Mouse (Mus musculus) cerebellum, postnatal 4 days (tissue): ENCODE data around the gene Dgkz.

Experiments
- DNase-seq, 2 experiments: peaks; one replicate each; pipeline ENCODE4 v3.0.0; 2022; ENCODE audit warnings: low spot score in 2 of 2, mixed read lengths in 1 of 2

Dgkz gene

DNA sequence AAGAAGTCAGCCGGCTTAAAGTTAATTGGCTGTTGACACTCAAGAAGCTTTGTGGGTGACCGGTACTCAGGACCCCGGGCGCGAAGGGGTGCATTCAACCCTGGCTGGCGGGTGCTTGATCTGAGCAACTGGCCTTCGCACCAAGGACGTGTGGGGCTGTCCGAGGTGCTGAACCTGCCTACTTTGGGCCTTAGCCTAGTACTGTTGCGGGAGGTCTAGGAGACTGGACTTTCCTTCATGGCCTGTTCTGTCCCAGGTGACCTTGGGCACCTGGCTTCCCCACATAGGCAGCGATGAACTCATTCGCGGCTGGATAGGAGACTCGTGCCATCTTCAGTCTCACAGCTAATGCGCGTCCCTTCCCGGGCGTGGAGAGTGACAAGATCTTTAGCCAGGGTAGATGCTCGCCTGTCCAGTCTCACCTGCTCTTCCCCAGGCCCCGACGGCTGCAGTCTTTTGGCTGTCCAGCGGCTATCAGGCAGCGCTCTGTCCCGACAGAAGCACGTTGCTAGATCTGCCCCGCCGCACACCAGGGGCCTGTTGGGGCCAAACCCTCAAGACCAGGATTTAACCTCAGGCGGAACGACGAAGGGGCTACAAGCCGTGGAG lies 54.4 kb downstream of the Dgkz start:
- DNase-seq: no peak

DNA sequence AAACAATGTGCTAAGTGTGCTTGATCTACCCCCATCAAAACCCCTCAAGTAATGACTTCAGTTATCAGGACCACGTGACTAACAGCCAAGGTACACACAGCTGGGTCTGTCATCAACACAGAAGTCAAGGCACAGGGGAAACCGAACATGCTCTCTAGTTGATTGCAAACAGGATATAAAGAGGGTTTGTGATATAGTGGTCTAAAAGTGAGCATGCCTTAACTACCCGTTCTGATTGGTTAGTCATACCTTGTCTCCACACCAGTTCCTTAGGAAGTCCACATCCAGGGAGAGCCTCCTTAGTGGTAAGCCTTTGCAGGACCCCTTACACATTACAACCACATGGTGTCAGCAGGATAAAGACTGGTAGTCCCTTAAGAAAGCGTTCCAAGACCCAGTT lies 55.5 kb downstream of the Dgkz start:
- no peak for DNase-seq

DNA sequence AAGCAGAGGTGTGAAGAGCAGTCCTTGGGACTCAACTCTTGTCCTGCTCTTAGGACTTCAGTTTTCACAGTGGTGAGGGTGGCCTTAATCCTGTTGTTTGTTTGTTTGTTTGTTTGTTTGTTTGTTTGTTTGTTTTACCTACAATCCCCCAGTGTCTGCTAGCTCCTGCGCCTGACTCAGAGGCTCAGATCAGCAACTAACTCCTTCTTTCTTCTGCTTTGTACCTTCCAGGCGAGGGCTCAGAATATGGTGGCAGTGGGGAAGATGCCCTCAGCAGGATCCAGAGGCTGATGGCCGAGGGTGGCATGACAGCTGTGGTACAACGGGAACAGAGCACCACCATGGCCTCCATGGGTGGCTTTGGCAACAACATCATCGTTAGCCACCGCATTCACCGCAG lies 58.6 kb downstream of the Dgkz start:
- no peak for DNase-seq

DNA sequence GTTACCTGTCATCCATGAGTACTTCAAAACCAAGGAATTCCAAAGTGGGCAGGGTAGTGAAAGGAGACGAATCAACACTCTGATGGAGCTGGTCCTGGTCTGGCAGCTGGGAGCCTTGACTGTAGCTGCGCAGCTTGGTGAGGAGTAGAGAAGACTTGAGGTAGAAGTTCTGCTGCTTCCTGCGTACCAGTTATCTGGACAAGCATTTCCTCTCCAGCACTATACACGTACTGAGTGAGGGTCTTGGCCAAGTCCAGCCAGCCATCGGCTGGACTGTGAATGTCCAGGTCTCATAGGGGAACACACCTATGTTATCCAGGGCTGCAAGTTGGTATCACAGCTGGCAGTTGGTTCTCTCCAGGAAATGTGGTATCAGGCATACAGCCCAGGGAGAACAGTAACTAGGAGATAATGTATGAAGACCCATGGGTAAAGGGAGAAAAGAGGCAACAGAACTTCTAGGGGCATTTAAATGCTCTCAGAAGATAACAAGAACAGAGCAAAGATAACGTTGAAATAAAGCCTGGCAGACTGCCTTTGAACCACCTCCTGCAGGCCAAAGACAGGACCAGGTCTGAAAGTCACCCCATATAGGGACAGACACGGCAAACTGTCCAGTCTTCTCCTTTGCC lies 59.2 kb downstream of the Dgkz start:
- DNase-seq: no peak

DNA sequence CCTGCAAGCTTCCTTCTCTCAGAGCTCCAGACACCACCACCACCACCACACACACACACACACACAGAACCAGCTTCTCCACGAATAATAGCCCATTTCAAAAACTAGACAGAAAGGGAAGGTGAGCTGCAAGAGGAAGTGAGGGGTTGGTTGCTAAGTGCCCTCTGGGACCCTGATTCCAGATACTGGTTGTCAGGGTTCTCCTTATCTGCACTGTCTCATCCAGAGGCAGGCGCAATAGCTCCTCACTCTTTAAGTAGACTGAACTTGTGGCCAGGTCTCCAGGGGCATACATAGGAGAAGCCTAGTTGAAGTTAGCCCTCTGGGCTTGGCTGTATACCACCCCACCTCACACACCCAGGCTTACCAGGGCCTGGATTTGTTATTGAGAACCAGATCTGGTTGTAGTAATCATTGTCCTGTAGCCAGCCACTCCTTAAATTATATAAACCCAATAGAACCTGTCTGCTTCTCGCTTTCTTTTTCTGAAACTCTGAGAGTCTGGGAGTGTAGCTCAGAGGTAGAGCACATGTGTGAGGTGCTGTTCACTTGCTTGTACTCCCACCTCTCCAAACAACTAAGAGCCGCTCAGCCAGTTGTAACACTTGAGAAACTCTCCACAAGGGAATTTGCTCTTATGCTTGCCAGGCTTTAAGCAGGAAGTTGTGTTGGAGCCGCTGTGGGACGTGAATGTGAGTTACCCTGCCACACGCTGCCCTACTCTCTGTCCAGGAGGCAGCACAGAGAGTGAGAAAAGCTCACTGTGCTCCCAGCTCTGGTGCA lies 62.1 kb downstream of the Dgkz start:
- no peak for DNase-seq

DNA sequence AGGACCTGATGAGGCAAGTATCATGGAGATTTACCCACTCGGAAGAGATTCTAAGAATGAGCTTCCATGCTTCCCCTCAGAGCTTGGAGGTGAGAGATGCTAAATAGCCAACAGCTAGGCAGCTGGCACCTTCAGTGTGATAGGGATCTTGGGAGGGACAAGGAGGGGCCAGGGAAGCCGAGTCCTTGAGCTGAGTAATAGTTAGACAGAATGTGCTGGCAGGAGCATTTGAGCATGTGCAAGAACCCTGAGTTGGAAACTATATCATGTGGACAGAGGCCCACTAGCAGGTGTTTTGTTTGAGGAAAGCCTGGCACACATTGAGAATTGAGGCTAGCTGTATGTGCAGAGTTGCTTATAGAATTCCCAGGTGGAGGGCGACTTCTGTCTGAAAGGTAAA lies 63.0 kb downstream of the Dgkz start:
- no peak for DNase-seq

DNA sequence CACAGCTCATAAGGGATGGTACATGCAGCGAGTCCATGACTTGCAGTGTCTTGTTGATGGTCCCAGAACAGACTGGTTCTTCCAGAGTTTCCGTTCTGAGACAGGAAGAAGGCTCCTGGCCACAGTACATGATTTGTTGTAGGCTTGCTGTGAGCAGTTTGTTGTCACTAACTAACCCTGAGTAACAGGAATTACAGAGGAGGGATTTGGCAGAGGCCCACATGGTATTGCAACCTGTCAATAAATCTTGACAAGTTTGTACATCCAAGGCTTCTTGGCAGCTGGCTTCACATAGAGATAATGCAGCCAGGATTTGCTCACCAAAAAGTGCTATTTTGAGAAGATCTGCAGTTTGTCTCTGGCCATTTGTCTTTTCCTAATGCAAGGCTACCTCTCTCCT lies 69.5 kb downstream of the Dgkz start:
- DNase-seq: no peak

DNA sequence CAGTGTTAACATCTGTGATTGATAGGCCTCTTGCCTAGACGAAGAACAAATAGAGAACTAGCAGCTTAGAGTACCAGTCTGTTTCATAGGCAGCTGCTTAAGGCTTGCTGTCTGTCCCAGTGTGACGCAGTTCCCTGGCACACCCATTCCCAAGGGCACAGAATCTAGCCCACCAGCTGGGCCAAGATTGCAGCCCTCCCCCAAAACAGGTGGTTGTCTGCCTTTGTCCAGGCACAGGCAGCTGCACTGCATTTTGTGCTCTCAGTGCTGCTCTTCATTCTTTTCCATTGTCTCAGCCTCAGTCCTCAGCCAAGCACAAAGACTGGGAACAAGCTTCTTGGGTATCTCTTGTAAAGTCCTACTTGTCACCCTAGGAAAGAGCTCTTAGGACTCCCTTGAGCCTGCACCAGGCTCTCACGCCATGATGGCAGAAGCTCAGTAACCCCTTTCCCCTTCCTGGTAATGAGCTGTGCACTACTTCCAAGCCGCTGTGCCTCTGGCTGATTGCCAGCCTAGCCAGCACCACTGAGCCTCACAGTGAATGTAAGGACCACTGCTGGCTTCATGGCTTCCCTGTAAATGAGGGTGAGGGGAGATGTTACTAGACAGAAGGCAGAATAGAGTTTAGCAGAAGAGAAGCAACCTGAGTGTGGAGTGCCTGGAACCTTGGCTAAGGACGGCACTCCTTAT lies 70.9 kb downstream of the Dgkz start:
- DNase-seq: peak in 1 of 2 experiments; percentile 20

DNA sequence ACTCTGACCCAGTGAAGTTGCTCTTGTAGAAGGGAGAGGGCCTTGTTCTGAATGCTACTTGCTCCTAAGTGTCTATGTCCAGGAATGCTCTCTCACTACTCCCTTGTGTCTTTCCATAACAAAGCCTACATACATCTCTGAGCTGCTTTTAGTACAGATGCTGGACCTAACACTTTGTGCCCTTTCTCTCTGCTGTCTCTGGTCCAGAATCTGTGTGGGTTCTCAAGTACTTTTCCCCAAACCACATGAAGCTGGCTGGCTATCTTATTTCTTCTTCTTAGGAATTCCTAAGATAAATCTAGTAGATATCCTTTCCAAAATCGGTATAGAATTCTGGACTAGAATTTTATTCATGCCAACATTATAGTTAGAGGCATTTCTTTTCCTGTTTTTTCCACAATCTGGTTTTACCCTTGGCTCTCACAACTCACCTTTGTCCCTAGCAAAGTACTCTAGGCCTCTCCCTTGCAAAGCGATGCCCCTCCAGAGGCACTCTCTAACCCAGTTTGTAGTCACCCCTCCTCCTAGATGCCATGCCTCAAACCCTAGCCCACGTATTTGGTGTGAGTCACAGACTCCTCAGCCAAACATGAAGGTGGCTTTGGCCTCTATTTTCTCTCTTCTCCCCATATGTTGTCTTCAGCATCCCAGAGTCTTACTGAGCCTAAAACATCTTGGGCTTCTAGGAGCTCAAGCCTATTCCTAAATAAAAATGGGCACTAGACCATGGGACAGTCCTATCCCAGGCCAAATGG lies 72.3 kb downstream of the Dgkz start:
- DNase-seq: no peak

DNA sequence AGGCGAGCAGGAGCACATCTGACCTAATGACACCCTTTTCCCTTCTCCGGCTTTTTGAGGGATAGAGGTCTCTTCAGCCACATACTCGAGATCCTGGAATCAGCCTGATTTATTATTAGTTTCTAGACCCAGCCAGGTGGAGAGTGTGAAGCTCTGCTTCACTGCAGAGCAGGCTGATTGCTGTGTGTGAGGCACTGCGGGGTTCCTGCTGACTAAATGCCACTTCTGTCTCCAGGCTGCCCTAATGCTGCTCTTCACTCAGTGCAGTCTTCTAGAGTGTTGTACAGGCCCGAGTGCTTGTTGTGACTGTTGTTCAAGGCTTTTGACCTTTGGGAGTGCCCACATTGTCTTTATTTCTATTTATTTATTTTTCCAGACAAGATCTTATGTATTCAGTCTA lies 73.3 kb downstream of the Dgkz start:
- no peak for DNase-seq

DNA sequence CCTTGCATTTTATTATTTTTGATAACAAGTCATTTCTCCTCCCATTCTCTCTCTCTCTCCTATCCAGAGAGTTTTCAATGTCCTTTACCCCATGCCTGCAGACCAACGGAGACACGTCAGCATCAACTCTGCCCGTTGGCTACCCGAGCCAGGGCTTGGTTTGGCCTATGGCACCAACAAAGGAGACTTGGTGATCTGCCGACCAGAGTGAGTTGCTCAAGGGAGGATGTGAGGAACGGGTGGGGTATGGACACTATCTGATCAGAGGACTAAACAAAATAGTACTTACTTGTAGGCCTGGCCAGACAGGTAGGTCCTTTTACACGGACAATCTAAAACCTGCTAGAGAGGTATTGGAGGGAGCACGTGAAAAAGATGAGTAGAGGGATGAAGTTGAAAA lies 75.2 kb downstream of the Dgkz start:
- DNase-seq: no peak

DNA sequence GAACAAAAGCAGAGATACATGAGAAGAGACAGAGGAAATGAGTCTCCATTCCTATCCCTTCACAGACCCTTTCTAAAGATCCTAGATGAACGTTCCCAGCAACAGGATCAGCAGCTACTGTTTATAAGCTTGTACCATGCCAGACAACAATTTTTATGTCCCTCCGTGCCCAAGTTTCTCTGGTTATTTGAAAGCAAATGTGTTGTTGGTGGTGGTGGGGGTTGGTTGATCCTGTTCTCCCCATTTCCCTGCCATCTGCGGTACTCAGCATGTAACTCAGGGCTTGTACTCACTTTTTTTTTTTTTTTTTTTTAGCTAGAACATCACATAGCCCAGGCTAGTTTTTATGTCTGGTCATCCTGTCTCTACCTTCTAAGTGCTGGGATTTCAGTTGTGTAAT lies 76.5 kb downstream of the Dgkz start:
- DNase-seq: no peak

DNA sequence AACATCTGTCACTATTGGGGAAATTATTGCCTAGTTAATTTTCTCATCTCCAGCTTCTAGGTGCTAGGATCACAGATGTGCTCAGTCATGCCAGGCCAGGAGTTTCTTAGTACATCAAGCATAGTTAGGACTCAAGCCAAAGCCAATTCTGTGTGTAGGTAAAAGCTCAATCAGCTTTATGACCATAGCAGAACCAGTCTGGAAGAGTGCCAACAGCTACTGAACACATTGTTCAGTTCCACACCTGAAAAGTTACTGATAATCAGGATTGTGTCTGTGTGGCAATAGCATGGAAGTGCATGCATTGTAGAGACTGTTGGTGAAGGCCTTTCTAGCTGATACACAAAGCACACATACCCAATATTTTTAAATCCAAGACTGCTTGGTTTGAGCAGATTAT lies 77.7 kb downstream of the Dgkz start:
- no peak for DNase-seq

DNA sequence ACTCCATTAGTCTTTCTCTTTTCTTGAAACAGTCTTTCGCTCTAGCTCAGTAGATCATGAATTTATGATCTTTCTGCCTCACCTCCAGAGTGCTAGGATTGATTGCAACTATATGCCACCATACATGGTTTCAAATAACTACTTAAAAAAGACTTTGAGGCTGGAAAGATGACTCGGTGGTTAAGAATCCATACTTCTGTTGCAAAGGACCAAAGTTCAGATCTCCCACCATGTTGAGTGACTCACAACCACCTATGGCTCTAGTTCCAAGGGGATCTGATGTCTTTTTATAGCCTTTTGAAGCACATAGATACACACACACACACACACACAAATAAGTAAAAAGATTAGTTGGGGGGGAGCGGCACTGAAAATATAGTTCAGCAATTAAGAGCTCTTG lies 80.3 kb downstream of the Dgkz start:
- no peak for DNase-seq

DNA sequence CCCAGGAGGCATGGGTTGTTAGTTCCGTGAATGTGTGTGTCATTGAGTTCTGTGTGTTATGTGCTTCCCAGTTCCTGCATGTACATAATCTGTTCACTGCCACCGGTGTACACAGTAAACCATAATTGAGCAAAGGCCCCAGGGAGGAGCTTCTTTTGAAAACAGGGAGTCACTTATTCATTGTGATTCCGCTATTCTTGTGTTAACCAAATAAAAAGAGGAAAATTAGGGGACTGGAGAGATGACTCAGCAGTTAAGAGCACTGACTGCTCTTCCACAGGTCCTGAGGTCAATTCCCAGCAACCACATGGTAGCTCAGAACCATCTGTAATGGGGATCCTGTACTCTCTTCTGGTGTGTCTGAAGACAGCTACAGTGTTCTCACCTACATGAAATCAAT lies 80.9 kb downstream of the Dgkz start:
- DNase-seq: no peak

DNA sequence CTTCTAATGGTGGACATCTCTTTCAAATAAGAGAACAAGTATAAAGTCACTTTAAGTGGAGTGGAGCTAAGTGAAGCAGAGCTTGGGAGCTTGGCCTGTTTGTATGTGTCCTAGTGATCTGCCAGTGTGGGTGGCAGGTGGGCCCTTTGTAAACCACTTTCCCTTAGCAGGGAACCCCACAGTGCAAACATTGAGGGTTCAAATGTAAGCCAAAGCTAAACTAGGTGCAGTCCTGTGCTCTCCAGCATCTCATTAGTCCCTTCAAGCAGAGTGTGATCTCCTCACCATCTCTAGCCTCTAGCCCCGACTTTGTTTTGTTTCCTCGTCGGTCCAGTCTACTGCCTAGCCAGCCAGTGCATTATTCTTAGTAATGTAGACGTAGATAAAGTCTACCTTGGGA lies 91.0 kb downstream of the Dgkz start:
- DNase-seq: no peak

DNA sequence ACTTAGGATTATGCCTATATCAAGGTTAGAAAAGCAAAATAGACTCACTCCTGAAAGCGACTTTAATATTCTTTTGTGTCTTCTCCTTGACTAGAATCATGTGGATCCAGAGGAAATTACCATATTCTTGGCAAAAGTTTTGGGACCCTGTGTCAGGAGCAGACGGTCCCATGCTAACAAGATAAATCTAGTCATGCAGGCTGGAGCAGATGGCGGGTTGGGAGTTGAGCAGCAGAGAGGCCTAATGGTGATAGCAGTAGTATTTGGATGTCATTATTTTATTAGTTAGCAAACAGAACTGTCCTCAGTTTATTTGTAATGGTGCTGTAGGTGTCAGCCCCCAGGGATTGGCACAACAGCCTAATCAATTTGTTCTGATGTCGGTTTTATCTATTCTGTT lies 91.7 kb downstream of the Dgkz start:
- no peak for DNase-seq
